Mouse (Mus musculus) layer of hippocampus, postnatal 25 days (tissue): ENCODE measurements around the gene Ppm1a. TPM values are rescaled to one million over a fixed set of nuclear protein-coding genes. Genes with fewer than 3 reads are reported as not detected.
"Not testable (repeated sequence)": the region's sequence is repeated elsewhere in the genome, so short reads cannot be mapped to it uniquely, and the experiment has no call there.

ENCODE experiments used
- DNase-seq, 2 experiments: peaks; one replicate each; pipeline ENCODE4 v3.0.0; 2022; ENCODE audit warnings: mixed read lengths in 2 of 2, low spot score in 1 of 2; ENCODE audit errors: extremely low spot score in 1 of 2
- total RNA-seq, 2 experiments: library from RNA; stranded (reverse); gene quantifications; 2 replicates each; pipeline ENCODE4 v1.2.3; 2021

Ppm1a gene
- total RNA-seq, 2 experiments from 2014 or later, result 236 to 251 TPM

DNA sequence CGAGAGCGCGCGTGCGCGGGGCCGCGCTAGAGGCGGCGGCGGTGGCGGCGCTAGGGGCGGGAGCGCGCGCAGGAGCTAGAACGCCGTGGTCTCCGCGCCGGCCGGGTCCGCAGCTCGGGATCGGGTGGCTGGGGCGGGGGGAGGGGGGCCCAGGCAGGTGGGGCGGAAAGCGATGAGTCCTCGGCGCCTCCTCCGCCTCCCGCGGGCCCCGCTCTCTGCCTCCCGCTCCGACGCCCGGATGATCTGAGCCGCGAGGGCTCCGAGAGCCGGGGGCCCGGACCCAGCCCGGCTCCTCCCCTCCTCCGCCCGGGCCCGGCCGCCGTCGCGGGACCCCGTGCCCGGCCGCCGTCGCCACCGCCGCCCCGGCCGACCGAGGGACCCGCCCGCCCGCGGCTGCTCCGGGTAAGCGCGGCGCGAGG, 4.0 kb downstream of the Ppm1a start:
- DNase-seq, result no peak

GRCm38 (mm10) chr12:72761649-72762261, 4.5 kb downstream of the Ppm1a start:
- peak; percentile 36 to 40 for DNase-seq

DNA sequence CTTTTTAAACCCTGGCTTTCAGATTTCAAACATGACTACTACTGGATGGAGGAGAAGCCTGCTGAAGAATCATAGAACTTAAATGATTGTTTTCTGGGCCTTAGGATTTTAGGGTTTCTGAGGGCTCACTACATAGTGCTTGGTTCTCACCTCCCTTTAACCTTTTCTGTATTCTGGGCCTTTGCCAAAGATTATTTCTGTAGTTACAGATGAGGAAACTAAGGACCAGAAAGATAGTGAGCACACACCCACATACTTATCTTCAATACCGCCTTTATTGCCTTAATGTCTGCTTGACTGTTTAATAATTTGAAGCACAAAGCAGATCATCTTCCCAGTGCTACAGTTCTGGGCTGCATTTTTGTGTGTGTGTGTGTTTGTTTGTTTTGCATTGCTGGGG, 5.2 kb downstream of the Ppm1a start:
- DNase-seq, result no peak

DNA sequence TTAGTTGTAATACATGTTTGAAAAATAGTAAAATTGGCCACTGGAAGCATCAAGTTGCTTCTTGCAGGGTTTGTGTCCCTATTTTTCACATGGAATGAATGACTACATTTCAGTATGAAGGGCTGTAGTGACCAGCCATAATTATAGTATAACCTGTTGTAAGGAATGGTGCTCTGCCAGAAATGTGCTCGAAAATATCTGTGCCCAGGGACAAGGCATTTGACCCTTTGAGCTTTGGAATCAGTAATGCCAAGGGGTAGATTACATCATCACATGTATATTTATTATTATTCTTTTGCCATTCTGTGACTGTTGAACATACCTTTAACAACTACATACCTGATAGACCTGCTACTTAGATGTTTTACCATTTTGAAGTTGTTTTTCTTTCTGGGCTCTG, 5.9 kb downstream of the Ppm1a start:
- no peak for DNase-seq

GRCm38 (mm10) chr12:72767809-72768208, 10.6 kb downstream of the Ppm1a start:
- no peak for DNase-seq

DNA sequence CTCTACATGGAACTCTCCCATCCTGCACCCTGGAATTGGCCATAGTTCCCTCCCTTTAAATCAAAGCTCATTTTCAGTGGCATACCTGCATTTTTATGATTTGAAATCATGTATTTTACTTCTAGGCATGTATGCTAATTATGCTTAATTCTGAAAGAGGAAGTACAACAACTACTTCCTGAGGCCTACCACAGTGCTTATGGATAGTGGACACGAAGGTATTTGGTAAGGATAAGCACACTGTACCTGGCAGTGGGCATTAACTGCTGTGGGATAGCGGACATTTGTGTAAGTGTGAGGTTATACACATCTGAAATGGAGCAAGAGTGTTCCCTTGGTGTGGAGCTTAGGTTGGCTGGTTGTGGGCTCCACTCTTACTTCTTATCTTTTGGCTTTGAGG, 11.0 kb downstream of the Ppm1a start:
- no peak for DNase-seq

GRCm38 (mm10) chr12:72769546-72770230, 12.4 kb downstream of the Ppm1a start:
- DNase-seq, result no peak

GRCm38 (mm10) chr12:72771153-72771552, 13.9 kb downstream of the Ppm1a start:
- DNase-seq, result no peak

DNA sequence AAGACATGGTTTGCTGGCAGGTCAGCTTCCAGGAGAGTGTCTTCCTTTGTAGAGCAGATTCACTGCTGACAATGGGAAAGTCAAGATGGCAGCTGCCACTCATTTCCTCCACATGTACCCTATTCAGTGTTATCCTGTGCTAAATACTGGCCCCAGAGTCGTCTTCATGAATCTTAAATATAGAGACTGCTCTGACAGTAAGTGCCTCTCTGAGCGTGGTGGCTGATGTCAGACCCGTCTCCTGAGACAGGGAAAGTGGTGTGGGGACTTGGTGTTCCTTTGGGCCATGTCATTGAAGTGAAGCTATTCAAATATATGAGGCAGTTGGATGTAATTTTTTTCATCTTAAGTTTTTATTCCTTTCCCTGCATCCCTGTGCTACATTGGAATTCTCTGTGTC, 14.5 kb downstream of the Ppm1a start:
- DNase-seq, result no peak

- no peak for DNase-seq
Measured at GRCm38 (mm10) chr12:72773921-72774320, 16.7 kb downstream of the Ppm1a start.

DNA sequence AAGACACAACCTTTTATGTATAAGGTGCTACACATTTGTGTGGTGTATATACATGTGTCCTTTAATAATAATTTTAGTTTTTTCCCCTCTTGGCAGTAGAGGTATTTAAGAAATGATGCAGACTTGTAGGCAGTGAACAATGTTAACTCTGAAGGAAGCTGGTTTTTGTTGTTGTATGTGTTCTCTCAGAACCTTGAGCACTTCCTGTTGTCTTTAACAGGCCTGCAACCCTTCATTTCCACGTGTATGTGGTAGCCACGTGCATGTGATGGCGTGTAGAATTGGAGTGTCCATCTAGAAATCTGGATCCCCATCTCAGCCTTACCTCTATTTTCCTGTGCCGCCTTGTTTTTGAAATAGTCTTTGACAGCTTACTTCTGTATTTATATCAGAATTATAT, 20.0 kb downstream of the Ppm1a start:
- DNase-seq, result no peak

GRCm38 (mm10) chr12:72780136-72780535, 22.9 kb downstream of the Ppm1a start:
- DNase-seq, result no peak

GRCm38 (mm10) chr12:72782786-72783185, 25.5 kb downstream of the Ppm1a start:
- not testable (repeated sequence) for DNase-seq

DNA sequence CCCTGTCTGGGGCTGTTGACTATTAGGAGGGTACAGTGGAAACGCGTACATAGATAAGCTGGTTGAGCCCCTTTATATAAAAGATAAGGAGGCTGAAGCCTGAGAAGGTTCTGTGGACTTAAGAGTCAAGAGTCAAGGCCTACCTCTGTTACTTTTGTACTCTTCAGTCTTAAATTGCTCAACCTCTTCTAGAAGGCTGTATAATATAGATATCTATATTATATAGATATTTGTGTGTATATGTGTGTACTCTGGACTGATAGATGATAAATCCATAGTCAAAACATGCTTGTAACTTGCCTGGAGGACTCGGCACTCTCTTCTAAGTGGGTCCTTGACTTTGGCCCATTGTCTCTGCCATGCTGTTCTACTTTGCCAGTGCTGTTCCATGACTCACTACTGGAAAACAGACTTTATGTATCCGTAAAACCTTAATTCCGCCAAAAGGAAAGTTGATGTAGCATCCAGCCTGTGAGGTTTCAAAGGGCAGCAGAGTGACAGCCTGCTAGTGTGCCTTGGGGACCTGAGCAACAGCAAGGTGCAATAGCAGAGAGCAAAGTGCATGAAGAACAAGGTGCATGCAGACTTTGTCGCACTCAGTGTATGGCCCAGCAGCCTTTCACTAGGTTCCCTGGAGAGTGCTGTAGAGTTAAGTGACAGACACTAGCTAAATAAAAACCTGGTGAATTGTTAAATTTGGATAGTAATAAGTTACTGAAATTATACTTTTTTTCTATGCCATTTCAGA, 28.1 kb downstream of the Ppm1a start:
- no peak for DNase-seq

DNA sequence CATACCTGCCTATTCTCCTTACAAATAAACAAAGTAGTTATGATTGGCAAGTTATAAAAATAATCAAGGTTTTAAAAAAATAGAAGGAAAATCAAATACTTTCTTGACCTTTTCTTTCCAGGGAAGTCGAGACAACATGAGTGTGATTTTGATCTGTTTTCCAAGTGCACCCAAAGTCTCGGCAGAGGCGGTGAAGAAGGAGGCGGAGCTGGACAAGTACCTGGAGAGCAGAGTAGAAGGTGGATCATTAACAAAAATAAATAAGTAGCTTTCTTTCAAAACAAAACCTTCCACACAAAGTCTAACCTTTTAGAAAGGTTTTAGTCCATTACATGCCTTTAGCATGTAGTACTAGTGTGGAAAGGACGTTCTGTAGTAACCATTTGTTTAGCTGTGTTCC, 29.3 kb downstream of the Ppm1a start:
- DNase-seq, result no peak

DNA sequence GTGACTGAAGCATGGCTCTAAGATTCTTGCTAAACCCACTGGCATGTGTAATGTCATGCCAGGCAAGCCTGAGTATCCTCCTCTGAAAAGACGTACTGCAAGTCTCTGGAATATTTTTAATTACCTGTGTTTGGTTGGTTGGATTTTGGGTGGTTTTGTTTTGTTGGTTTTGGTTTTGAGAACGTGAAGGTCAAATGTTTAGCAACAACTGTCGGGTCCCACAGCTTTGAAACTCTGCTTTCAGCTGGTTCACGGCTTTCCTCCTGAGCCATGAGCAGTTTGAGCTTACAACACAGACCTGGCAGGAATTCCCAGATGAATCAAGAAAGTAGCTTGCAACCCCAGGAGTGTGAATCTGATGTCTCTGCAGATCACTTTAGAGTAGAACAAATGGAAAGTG, 29.7 kb downstream of the Ppm1a start:
- no peak for DNase-seq

DNA sequence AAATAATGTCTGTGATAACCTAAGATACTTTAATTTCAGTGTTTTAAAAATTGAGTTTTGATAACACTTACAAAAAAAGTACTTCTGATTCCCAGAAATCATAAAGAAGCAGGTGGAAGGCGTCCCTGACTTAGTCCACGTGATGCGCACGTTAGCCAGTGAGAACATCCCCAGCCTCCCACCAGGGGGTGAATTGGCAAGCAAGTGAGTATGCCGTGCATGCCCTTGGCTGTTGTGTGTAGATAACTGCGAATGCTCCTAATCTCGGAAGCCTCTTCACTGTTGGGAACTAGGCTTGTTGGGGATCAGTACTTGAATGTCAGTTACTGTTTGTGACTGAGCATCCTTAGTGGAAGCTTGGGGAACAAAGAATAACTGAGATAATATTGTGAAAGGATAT, 33.3 kb downstream of the Ppm1a start:
- no peak for DNase-seq

DNA sequence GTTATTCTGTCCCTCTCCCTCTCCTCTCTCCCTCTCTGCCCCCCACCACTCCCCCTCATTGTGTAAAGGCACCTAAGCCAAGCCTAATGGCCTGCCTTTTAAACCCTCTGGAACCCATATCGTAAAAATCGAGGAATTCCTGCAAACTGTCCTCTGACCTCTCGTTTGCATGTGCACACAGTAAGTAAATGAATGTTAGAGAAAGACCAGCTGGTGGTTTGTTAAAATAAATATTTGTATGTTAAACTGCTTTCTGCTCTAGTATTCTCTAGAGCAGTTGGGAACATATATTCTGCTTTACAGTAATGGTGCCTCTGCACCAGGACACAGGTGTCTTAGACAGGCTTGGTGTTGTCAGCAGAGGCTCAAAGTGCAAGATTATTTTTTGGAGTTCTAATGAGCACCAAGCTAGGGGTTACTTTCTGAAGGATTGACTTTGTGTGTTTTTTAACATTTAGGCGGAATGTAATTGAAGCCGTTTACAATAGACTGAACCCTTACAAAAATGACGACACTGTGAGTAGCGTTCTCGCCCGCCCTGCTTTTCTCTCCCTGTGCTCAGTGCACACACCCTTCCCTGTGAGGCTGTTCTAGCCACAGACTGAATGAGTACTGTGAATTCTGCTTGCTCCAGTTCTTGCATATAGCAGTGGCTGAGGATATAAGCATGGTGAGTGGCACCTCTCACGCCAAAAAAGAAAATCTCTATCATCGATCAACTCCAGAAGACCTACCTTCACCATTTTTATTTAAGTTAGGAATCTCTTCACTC, 35.3 kb downstream of the Ppm1a start:
- no peak for DNase-seq

DNA sequence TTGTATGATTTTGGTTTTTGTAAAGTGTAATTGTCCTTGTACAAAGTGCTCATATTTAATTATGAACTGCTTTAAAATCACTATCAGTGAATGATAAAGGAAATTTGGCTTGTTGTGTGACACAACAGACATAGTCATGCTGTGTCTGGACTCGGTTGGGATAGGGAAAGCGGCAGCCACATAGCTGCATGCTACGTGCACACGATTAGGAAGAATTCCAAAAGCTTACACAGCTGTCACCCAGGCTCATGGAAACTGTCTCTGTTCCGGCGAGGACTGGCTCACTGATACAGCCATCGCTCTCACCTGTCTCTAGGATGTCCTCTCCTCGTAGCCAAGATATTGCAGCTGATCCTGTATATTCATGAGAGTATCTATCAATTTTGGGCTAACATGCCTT, 36.7 kb downstream of the Ppm1a start:
- no peak for DNase-seq

DNA sequence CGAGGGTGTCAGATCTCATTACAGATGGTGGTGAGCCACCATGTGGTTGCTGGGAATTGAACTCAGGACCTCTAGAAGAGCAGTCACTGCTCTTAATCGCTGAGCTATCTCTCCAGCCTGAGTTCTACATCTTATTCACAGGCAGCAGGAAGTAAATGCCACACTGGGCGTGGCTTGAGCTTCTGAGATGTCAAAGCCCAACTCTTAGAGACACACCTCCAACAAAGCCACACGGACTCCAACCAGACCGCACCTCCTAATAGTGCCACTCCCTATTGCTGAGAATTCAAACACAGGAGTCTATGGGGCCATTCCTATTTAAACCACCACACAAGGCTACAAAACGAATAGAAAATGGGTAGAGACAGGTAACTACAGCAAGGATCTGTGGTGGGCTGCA, 52.5 kb downstream of the Ppm1a start:
- DNase-seq, result no peak

GRCm38 (mm10) chr12:72811588-72811987, 54.3 kb downstream of the Ppm1a start:
- DNase-seq, result no peak
